Mouse (Mus musculus): Measurements from ENCODE around the gene Bcl9.

DNA sequence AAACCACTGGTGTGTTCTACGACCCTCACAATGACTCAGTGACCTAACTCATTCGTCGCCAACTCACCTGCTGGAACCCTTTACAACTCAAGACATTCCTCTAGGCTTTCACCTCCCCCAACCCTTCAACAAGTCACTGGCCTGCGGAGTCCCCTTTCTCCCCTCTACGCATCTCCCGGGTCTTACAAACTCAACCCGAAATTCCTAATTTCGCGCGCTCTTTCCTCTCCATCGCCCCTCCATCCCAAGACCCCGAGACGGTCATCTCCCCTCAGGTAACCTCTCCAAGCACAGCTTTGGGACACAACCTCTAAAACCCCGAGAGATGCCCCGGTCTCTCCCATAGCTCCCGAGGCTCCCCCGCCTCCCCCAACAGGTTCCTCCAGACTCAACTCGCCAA is 71.0 kb downstream of the Bcl9 start:
- TF ChIP-seq CTCF (IDR thresholded peaks at IDR 0.05; ENCODE audit: control insufficient read depth, insufficient read depth, low read length), result no peak
- no peak for TF ChIP-seq POLR2A (IDR thresholded peaks at IDR 0.05; ENCODE audit: borderline replicate concordance, control insufficient read depth, low read depth, low read length)

Data from bone marrow, adult 2 months (tissue).